Mouse (Mus musculus) MEL (cell line): ENCODE data around the gene Dlg1.

ENCODE experiments used
- CTCF ChIP-seq, 3 experiments: IDR thresholded peaks in 2 of 3; conservative IDR thresholded peaks in 1 of 3; 2 replicates each; pipeline ENCODE4 v1.5.1; 2011 to 2012; ENCODE audit warnings: low read length in 3 of 3, low read depth in 2 of 3, mild to moderate bottlenecking in 2 of 3, improper control_type of control experiment in 1 of 3, inconsistent platforms in 1 of 3, mixed read lengths in 1 of 3, moderate library complexity in 1 of 3; ENCODE audit not compliant: control insufficient read depth in 1 of 3, insufficient read depth in 1 of 3, poor library complexity in 1 of 3, severe bottlenecking in 1 of 3
- EP300 ChIP-seq, 2 experiments: IDR thresholded peaks; 2 replicates each; pipeline ENCODE4 v1.6.1; 2011; ENCODE audit warnings: improper control_type of control experiment in 2 of 2, low read length in 2 of 2, low read depth in 1 of 2, mild to moderate bottlenecking in 1 of 2
- GABPA ChIP-seq: IDR thresholded peaks from 2 replicates; pipeline ENCODE4 v1.6.1; 2012; ENCODE audit warnings: low read depth, mild to moderate bottlenecking, inconsistent platforms, low read length, improper control_type of control experiment, moderate library complexity
- MAFK ChIP-seq: IDR thresholded peaks from 2 replicates; pipeline ENCODE4 v1.6.1; 2011; ENCODE audit warnings: low read depth, mild to moderate bottlenecking, low read length, improper control_type of control experiment, borderline replicate concordance
- MAX ChIP-seq: IDR thresholded peaks from 2 replicates; pipeline ENCODE4 v1.6.1; 2011; ENCODE audit warnings: low read length, improper control_type of control experiment
- POLR2A ChIP-seq, 2 experiments: IDR thresholded peaks; 2 replicates each; pipeline ENCODE4 v1.6.1; 2011 to 2012; ENCODE audit warnings: low read length in 2 of 2, mild to moderate bottlenecking in 2 of 2, control low read depth in 1 of 2, improper control_type of control experiment in 1 of 2, low read depth in 1 of 2, moderate library complexity in 1 of 2; ENCODE audit not compliant: control insufficient read depth in 1 of 2, insufficient read depth in 1 of 2, poor library complexity in 1 of 2
- POLR2AphosphoS2 ChIP-seq: IDR thresholded peaks from 2 replicates; pipeline ENCODE4 v1.6.1; 2011; ENCODE audit warnings: low read length, improper control_type of control experiment
- POLR2AphosphoS5 ChIP-seq: IDR thresholded peaks from 2 replicates; pipeline ENCODE4 v1.6.1; 2012; ENCODE audit warnings: low read depth, borderline replicate concordance, mild to moderate bottlenecking, inconsistent platforms, low read length, moderate library complexity, mixed read lengths
- RCOR1 ChIP-seq: IDR thresholded peaks from 2 replicates; pipeline ENCODE4 v1.6.1; 2012; ENCODE audit warnings: low read depth, mild to moderate bottlenecking, inconsistent platforms, low read length, improper control_type of control experiment
- SIN3A ChIP-seq: IDR thresholded peaks from 2 replicates; pipeline ENCODE4 v1.6.1; 2012; ENCODE audit warnings: low read length, improper control_type of control experiment, inconsistent platforms
- SMC3 ChIP-seq: IDR thresholded peaks from 2 replicates; pipeline ENCODE4 v1.6.1; 2011; ENCODE audit warnings: low read depth, low read length, improper control_type of control experiment
- TAL1 ChIP-seq: IDR thresholded peaks from 2 replicates; pipeline ENCODE4 v1.6.1; 2012; ENCODE audit warnings: mild to moderate bottlenecking, inconsistent platforms, low read length, moderate library complexity, mixed read lengths
- UBTF ChIP-seq: IDR thresholded peaks from 2 replicates; pipeline ENCODE4 v1.6.1; 2012; ENCODE audit warnings: low read depth, mild to moderate bottlenecking, inconsistent platforms, low read length, improper control_type of control experiment, moderate library complexity, borderline replicate concordance; ENCODE audit not compliant: insufficient read depth
- USF1 ChIP-seq: IDR thresholded peaks from 2 replicates; pipeline ENCODE4 v1.6.1; 2014; ENCODE audit warnings: low read depth, mild to moderate bottlenecking, inconsistent platforms, low read length, improper control_type of control experiment, moderate library complexity

GRCm38 (mm10) chr16:31882381-31882908 is 219.2 kb downstream of the Dlg1 start:
- TF ChIP-seq MAX (no peak), CTCF (IDR thresholded peaks at IDR 0.05 in 2 of 3, conservative IDR thresholded peaks at IDR 0.05 in 1 of 3; ENCODE audit: control insufficient read depth in 1 of 3, insufficient read depth in 1 of 3, low read depth in 2 of 3, low read length in 3 of 3, poor library complexity in 1 of 3, severe bottlenecking in 1 of 3) (no peak), POLR2A (IDR thresholded peaks at IDR 0.05; ENCODE audit: control insufficient read depth in 1 of 2, insufficient read depth in 1 of 2, low read depth in 1 of 2, low read length in 2 of 2, poor library complexity in 1 of 2) (no peak), SIN3A (no peak), POLR2AphosphoS2 (no peak), TAL1 (no peak), GABPA (no peak), POLR2AphosphoS5 (no peak), MAFK (no peak), EP300 (IDR thresholded peaks at IDR 0.05; ENCODE audit: low read depth in 1 of 2, low read length in 2 of 2) (no peak), RCOR1 (no peak), UBTF (no peak), SMC3 (no peak), USF1 (no peak)
